Mouse (Mus musculus) right cerebral cortex, adult 18-20 months (tissue): ENCODE measurements around the gene Qars.

Experiments
- DNase-seq: peaks from one replicate; pipeline ENCODE4 v3.0.0; 2022; ENCODE audit warnings: mixed read lengths

The Qars gene

DNA sequence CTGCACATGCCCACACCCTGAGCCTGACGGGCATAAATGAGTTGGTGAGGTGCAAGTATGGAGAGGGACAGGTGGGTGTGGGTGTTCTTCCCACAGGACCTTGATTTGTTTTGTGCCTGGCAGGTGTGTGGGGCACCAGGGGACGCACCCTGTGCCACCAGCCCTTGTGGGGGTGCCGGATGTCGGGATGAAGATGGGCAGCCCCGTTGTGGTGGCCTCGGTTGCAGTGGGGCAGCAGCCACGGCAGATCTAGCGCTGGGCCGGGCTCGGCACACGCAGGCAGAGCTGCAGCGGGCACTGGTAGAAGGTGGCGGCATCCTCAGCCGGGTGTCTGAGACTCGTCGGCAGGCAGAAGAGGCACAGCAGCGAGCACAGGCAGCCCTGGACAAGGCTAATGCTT lies 19.1 kb upstream of the Qars start:
- DNase-seq = no peak

- no peak for DNase-seq
Measured at GRCm38 (mm10) chr9:108489215-108489614, 18.3 kb upstream of the Qars start.

DNA sequence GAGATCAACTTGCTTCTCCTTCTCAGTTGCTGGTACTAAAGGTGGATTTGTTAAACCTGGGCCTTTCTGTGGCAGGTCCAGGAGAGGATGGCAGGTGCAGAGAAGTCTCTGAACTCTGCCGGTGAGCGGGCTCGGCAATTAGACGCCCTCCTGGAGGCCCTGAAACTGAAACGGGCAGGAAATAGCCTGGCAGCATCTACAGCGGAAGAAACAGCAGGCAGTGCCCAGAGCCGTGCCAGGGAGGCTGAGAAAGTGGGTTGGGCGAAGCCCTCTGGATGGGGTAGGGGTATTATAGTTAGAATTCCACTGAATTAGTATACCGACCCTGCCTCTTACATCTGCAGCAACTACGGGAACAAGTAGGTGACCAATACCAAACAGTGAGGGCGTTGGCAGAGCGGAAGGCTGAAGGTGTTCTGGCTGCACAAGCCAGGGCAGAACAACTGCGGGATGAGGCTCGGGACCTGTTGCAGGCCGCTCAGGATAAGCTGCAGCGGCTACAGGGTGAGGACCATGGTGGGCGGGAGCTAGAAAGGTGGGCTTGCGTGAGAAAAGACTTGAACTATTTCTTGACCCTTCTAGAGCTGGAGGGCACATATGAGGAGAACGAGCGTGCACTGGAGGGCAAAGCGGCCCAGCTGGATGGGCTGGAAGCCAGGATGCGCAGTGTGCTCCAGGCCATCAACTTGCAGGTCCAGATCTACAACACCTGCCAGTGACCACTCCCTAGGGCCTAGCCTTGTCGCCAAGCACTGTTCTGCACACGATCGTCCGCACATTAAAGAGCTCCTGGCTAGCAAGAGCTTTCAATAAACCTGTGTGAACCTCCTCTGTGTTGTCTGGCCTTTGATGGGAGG lies 17.6 kb upstream of the Qars start:
- no peak for DNase-seq

GRCm38 (mm10) chr9:108490559-108491285 lies 16.8 kb upstream of the Qars start, which contains the start of gene Usp19:
TSS of gene Usp19 (plus strand) at chr9:108490602.
- peak; percentile 97 for DNase-seq

DNA sequence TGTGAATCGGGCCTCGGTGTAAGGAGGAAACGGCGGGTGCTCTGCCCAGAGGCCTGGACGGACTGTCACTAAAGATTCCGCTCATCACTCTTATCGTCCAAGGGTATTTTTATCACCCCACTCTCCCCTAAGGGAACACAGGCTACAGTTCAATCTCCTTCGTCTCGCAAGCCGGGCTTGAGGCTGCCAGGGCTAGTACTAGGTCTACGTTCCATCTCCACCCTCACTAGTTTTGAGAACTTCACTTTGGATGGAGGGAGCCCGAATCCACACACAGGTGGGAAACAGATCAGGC lies 16.3 kb upstream of the Qars start:
- DNase-seq = no peak

DNA sequence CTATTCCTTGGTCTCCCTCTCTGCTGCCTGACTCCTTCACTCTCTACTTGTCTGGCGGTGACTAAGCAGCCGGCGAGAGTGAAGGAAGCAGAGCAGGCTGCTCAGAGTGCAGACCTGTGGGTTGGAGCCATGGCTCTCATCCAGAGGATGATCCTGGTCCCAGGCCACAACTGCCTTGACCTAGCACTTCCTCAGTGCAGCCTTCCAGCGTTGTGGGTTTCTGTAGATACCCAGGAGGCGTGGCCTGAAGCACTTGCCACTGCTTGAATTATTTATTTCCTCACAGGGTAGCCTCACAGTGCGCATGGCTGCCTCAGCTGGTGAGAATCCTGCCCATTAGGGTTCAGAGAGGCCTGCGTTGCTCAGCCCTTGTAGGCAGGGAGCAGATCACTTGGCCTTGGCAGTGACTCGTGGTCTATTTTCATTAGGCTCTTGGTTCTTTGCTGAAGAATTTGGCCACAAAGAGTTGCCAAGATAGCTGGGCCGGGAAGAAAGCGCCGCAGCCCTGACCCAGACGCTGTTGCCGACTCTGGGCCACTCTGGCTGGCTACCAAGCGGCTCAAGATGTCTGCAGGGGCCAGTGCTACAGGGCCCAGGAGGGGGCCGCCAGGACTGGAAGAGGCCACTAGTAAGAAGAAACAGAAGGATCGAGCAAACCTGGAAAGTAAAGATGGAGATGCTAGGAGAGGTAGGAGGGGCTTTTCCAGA lies 15.3 kb upstream of the Qars start:
- DNase-seq = no peak

- no peak for DNase-seq
Measured at GRCm38 (mm10) chr9:108493246-108493645, 14.3 kb upstream of the Qars start.

GRCm38 (mm10) chr9:108494146-108494825 lies 13.2 kb upstream of the Qars start:
- no peak for DNase-seq

DNA sequence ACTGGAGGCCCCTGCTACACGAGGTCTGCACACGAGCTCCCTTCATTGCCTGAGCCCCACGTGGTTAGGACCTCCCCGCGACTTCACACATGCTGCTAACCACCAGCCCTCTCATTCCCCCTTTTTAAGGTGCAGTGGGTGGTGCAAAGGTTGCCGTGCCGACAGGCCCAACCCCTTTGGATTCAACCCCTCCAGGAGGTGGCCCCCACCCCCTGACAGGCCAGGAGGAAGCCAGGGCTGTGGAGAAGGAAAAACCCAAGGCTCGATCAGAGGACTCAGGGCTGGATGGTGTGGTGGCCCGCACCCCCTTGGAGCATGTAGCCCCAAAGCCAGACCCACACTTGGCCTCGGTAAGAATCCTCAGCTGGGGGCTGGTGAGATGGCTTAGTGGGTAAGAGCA lies 12.6 kb upstream of the Qars start:
- DNase-seq = no peak

- DNase-seq = no peak
Measured at GRCm38 (mm10) chr9:108499231-108499630, 8.3 kb upstream of the Qars start.

GRCm38 (mm10) chr9:108499943-108500342 lies 7.6 kb upstream of the Qars start:
- no peak for DNase-seq

DNA sequence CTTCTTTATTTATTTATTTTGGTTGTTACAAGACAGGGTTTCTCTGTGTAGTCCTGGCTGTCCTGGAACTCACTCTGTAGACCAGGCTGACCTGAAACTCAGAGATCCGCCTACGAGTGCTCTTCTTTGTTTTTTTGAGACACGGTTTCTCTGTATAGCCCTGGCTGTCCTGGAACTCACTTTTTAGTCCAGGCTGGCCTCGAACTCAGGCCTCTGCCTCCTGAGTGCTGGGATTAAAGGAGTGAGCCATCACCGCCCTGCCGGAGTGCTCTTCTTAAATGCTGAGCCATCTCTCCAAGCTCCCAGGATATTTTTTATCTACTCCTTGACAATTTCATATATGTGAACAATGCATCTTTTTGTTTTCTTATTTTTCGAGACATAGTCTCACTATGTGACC lies 605 bp upstream of the Qars start:
- DNase-seq = no peak

DNA sequence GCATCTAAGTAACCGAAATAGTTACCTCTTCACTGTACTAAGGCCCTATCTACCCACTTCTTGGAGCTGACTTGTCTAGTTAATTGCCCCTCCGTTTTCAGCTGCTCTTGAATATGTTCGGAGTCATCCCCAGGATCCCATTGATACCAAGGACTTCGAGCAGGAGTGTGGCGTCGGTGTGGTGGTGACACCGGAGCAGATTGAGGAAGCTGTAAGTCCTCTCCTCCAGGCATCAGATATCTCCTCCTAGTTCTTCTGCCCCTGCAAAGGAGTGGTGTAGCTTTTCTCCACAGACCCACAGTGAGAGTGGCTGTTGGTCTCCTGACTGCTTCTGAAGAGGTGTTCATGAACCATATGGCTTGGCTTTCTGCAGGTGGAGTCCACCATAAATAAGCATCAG lies 1.3 kb downstream of the Qars start:
- no peak for DNase-seq

GRCm38 (mm10) chr9:108516380-108517251 lies 9.1 kb downstream of the Qars start, which contains the start of gene Qrich1:
TSS of gene Qrich1 (plus strand) at chr9:108516806.
- DNase-seq = peak; percentile 95

- peak; percentile 89 for DNase-seq
Measured at GRCm38 (mm10) chr9:108517253-108517930, 9.9 kb downstream of the Qars start.

GRCm38 (mm10) chr9:108517931-108518332 lies 10.4 kb downstream of the Qars start:
- peak; percentile 45 for DNase-seq

- no peak for DNase-seq
Measured at GRCm38 (mm10) chr9:108521604-108522003, 14.1 kb downstream of the Qars start.

DNA sequence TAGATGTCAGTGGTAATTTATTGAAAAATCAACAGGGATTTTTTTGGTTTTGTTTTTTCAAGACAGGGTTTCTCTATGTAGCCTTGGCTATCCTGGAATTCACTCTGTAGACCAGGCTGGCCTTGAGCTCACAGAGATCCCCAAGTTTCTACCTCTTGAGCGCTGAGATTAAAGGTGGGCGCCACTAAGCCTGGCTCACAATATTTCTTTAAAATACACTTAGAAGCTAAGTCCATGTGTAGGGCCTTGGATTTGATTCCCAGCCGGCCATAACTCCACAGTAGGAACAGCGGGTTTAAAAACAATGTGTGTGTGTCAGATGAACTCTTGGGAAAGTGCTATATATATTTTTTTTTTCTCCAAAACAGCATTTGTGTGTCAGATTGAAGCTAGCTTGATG lies 15.8 kb downstream of the Qars start:
- DNase-seq = no peak

DNA sequence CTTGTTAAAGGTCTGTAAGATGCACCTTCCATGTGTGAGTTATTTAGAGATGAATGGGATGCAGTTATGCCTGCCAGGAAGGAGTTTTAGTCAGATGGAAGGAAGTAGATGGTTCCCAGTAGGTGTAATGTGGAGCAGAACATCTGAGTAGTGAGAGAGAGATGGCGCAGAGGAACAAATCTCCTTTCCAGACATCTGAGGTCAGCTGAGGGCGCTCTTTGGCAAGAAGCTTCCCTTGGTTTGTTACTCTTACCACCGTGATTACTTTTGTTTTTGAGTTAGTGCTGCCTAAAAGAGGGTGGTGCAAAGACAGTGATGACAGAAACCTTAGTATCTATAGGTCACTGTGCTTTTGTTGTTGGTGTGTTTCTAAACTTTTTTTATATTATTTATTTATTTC lies 17.9 kb downstream of the Qars start:
- no peak for DNase-seq

GRCm38 (mm10) chr9:108530954-108531353 lies 23.4 kb downstream of the Qars start:
- no peak for DNase-seq

DNA sequence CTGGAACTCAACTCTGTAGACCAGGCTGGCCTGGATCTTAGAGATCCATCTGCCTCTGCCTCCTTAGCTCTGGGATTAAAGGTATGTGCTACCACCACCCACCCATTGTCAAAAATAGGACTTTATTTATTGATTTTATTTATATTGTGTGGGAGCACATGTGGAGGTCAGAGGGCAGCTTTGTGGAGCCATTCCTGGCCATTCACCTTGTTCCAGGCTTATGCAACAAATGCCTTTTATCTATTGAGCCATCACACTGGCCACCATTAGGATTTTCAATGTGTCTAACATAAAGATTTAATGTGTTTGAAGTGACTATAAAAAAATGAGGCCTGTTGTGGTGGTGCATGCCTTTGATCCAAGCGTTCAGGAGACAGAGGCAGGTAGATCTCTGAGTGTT lies 24.0 kb downstream of the Qars start:
- no peak for DNase-seq
